Mouse (Mus musculus): ENCODE measurements at regions not wholly inside any gene's neighbourhood (a gene's known extent, or its start where the extent isn't known, plus 50 kb on each side); places are given as distances from the start of the nearest gene placed in this dataset.

GRCm38 (mm10) chr9:25413873-25414272, 67.5 kb upstream of the Eepd1 start:
- Histone ChIP-seq H3K79me2 (ENCODE audit: control insufficient read depth, insufficient read depth) (no peaks in the 10 kb centered on the region), H3K4me2 (ENCODE audit: low read depth) (no peak overlapping the region)
- TF ChIP-seq TCF12 (IDR thresholded peaks at IDR 0.05; ENCODE audit: insufficient read depth, poor library complexity, severe bottlenecking) = no peak
- no peak for TF ChIP-seq POLR2A (IDR thresholded peaks at IDR 0.05; ENCODE audit: insufficient read length, low read depth)
- TF ChIP-seq USF1 (IDR thresholded peaks at IDR 0.05; ENCODE audit: low read depth) = no peak
- TF ChIP-seq SRF (IDR thresholded peaks at IDR 0.05; ENCODE audit: control insufficient read depth, insufficient read length, low read depth) = no peak
- no peak for TF ChIP-seq MYOG (IDR thresholded peaks at IDR 0.05; ENCODE audit: control insufficient read depth in 1 of 3, insufficient read depth in 1 of 3, insufficient read length in 2 of 3, low read depth in 2 of 3)
- no peak for TF ChIP-seq MYOD1 (IDR thresholded peaks at IDR 0.05; ENCODE audit: control insufficient read depth in 1 of 3, insufficient read length in 2 of 3, low read depth in 2 of 3)
- TF ChIP-seq REST (IDR thresholded peaks at IDR 0.05; ENCODE audit: insufficient read depth, insufficient read length) = no peak
- TF ChIP-seq TCF3 (IDR thresholded peaks at IDR 0.05; ENCODE audit: insufficient read length, low read depth) = no peak
- no peak for TF ChIP-seq E2F4 (IDR thresholded peaks at IDR 0.05; ENCODE audit: insufficient read depth)
- no peak for TF ChIP-seq POLR2AphosphoS2 (IDR thresholded peaks at IDR 0.05; ENCODE audit: insufficient read length, low read depth)

GRCm38 (mm10) chr9:25414315-25414714, 67.0 kb upstream of the Eepd1 start:
- H3ac ChIP-seq (ENCODE audit: control insufficient read depth, insufficient read length) = no peak overlapping the region
- TF ChIP-seq TCF12 (IDR thresholded peaks at IDR 0.05; ENCODE audit: insufficient read depth, poor library complexity, severe bottlenecking) (no peak), USF1 (IDR thresholded peaks at IDR 0.05; ENCODE audit: low read depth) (no peak), POLR2A (IDR thresholded peaks at IDR 0.05; ENCODE audit: insufficient read length, low read depth) (no peak), REST (IDR thresholded peaks at IDR 0.05; ENCODE audit: insufficient read depth, insufficient read length) (no peak), SRF (IDR thresholded peaks at IDR 0.05; ENCODE audit: control insufficient read depth, insufficient read length, low read depth) (no peak), E2F4 (IDR thresholded peaks at IDR 0.05; ENCODE audit: insufficient read depth) (no peak), TCF3 (IDR thresholded peaks at IDR 0.05; ENCODE audit: insufficient read length, low read depth) (no peak), MAX (IDR thresholded peaks at IDR 0.05; ENCODE audit: low read depth) (no peak), CEBPB (IDR thresholded peaks at IDR 0.05; ENCODE audit: insufficient read depth, poor library complexity, severe bottlenecking) (no peak), MYOG (IDR thresholded peaks at IDR 0.05; ENCODE audit: control insufficient read depth in 1 of 3, insufficient read depth in 1 of 3, insufficient read length in 2 of 3, low read depth in 2 of 3) (no peak), POLR2AphosphoS2 (IDR thresholded peaks at IDR 0.05; ENCODE audit: insufficient read length, low read depth) (no peak), MYOD1 (IDR thresholded peaks at IDR 0.05; ENCODE audit: control insufficient read depth in 1 of 3, insufficient read length in 2 of 3, low read depth in 2 of 3) (no peak)
- H3K79me2 ChIP-seq (ENCODE audit: control insufficient read depth, insufficient read depth) = no peaks in the 10 kb centered on the region
- H3K4me2 ChIP-seq (ENCODE audit: low read depth) = no peak overlapping the region
- no peaks in the 10 kb centered on the region for H3K27me3 ChIP-seq (ENCODE audit: control insufficient read depth, insufficient read depth, insufficient read length)
- no peak overlapping the region for H3K4me3 ChIP-seq
- H3K36me3 ChIP-seq (ENCODE audit: control insufficient read depth, insufficient read depth) = no peaks in the 10 kb centered on the region

More at GRCm38 (mm10) chr9:25413873-25414272, 67.5 kb upstream of the Eepd1 start:
- Histone ChIP-seq H3K36me3 (ENCODE audit: control insufficient read depth, insufficient read depth) (no peaks in the 10 kb centered on the region), H3ac (ENCODE audit: control insufficient read depth, insufficient read length) (no peak overlapping the region), H3K27me3 (ENCODE audit: control insufficient read depth, insufficient read depth, insufficient read length) (no peaks in the 10 kb centered on the region), H3K4me3 (no peak overlapping the region)

- H3K27me3 ChIP-seq (ENCODE audit: control insufficient read depth, insufficient read depth, insufficient read length) = no peaks in the 10 kb centered on the region
These were observed 54.4 kb upstream of the Eepd1 start for GRCm38 (mm10) chr9:25426941-25427340.

DNA sequence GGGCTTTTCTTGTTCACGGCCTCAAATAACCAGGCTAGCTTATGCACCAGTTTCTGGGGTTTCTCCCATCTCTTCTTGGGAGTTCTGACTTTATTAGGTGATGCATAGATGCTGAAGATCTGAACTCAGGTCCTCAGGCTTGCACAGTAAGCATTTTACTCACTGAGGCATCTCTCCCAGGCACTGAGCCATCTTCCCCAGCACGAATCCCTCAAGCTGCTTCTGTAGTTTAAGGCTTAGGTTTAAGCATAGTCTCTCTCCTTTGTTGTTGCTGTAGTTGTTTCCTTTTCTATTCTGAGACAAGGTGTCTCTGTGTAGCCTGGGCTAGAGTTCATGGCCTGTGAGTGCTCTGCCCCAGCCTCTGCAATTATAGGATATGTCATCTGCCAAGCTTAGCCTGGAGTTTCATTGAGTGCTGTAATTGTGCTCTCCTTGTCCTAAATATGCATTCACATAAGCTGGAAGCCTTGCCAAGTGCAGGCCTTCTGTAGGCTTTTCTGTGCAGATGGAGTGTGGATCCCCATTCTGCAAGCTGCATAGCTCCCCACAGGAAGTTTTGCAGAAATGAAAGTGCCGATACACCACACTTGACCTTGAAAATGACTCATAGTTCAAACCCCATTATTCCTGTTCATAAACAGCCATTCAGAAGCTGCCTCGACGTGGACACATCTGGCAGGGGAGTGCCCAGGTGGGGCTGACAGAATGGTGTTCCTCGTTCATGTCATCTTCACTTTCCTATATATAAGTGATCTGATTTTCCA, 51.7 kb upstream of the Eepd1 start:
- TF ChIP-seq CEBPB (IDR thresholded peaks at IDR 0.05; ENCODE audit: insufficient read depth, poor library complexity, severe bottlenecking) (no peak), MAX (IDR thresholded peaks at IDR 0.05; ENCODE audit: low read depth) (no peak), TCF12 (IDR thresholded peaks at IDR 0.05; ENCODE audit: insufficient read depth, poor library complexity, severe bottlenecking) (no peak), POLR2A (IDR thresholded peaks at IDR 0.05; ENCODE audit: insufficient read length, low read depth) (no peak)
- Histone ChIP-seq H3K4me2 (ENCODE audit: low read depth) (no peak overlapping the region), H3K79me2 (ENCODE audit: control insufficient read depth, insufficient read depth) (no peaks in the 10 kb centered on the region)

More at GRCm38 (mm10) chr9:25426941-25427340, 54.4 kb upstream of the Eepd1 start:
- H3K4me2 ChIP-seq (ENCODE audit: low read depth) = no peak overlapping the region
- H3ac ChIP-seq (ENCODE audit: control insufficient read depth, insufficient read length) = no peak overlapping the region
- no peak for TF ChIP-seq SRF (IDR thresholded peaks at IDR 0.05; ENCODE audit: control insufficient read depth, insufficient read length, low read depth)
- no peak for TF ChIP-seq E2F4 (IDR thresholded peaks at IDR 0.05; ENCODE audit: insufficient read depth)
- no peak for TF ChIP-seq TCF3 (IDR thresholded peaks at IDR 0.05; ENCODE audit: insufficient read length, low read depth)
- no peak for TF ChIP-seq MAX (IDR thresholded peaks at IDR 0.05; ENCODE audit: low read depth)
- TF ChIP-seq POLR2AphosphoS2 (IDR thresholded peaks at IDR 0.05; ENCODE audit: insufficient read length, low read depth) = no peak
- no peak for TF ChIP-seq CEBPB (IDR thresholded peaks at IDR 0.05; ENCODE audit: insufficient read depth, poor library complexity, severe bottlenecking)
- no peak for TF ChIP-seq USF1 (IDR thresholded peaks at IDR 0.05; ENCODE audit: low read depth)
- no peak for TF ChIP-seq TCF12 (IDR thresholded peaks at IDR 0.05; ENCODE audit: insufficient read depth, poor library complexity, severe bottlenecking)
- no peak for TF ChIP-seq POLR2A (IDR thresholded peaks at IDR 0.05; ENCODE audit: insufficient read length, low read depth)
- no peak for TF ChIP-seq REST (IDR thresholded peaks at IDR 0.05; ENCODE audit: insufficient read depth, insufficient read length)
- H3K36me3 ChIP-seq (ENCODE audit: control insufficient read depth, insufficient read depth) = no peaks in the 10 kb centered on the region
- H3K4me3 ChIP-seq = no peak overlapping the region
- H3K79me2 ChIP-seq (ENCODE audit: control insufficient read depth, insufficient read depth) = no peaks in the 10 kb centered on the region

More for the DNA sequence above, 51.7 kb upstream of the Eepd1 start:
- Histone ChIP-seq H3ac (ENCODE audit: control insufficient read depth, insufficient read length) (no peak overlapping the region), H3K4me3 (no peak overlapping the region), H3K27me3 (ENCODE audit: control insufficient read depth, insufficient read depth, insufficient read length) (no peaks in the 10 kb centered on the region), H3K36me3 (ENCODE audit: control insufficient read depth, insufficient read depth) (no peaks in the 10 kb centered on the region)

All from myocyte (in vitro differentiated cells).